Mouse (Mus musculus): ENCODE measurements around the gene Mcfd2.

Mcfd2 gene

GRCm38 (mm10) chr17:87288131-87288530 is 22.4 kb upstream of the Mcfd2 start:
- DNase-seq (ENCODE audit: low spot score in 2 of 2): no peak

- no peak for DNase-seq (ENCODE audit: low spot score in 2 of 2)
These were observed 21.6 kb upstream of the Mcfd2 start for GRCm38 (mm10) chr17:87287197-87287777.

- no peak for DNase-seq (ENCODE audit: low spot score in 2 of 2)
These were observed 20.9 kb upstream of the Mcfd2 start for GRCm38 (mm10) chr17:87286481-87287143.

GRCm38 (mm10) chr17:87285731-87286465 is 20.2 kb upstream of the Mcfd2 start:
- DNase-seq (ENCODE audit: low spot score in 2 of 2): no peak

- DNase-seq (ENCODE audit: low spot score in 2 of 2): no peak
These were observed 18.8 kb upstream of the Mcfd2 start for GRCm38 (mm10) chr17:87284482-87285040.

- peak; percentile 48 to 59 for DNase-seq (ENCODE audit: low spot score in 2 of 2)
These were observed 18.2 kb upstream of the Mcfd2 start for GRCm38 (mm10) chr17:87283755-87284481.

GRCm38 (mm10) chr17:87283055-87283754 is 17.5 kb upstream of the Mcfd2 start:
- peak; percentile 39 to 62 for DNase-seq (ENCODE audit: low spot score in 2 of 2)

- peak; percentile 99 for DNase-seq (ENCODE audit: low spot score in 2 of 2)
These were observed 16.9 kb upstream of the Mcfd2 start, which contains the start of gene Ttc7 for GRCm38 (mm10) chr17:87282706-87283053. Gene Ttc7, plus strand, starts transcription at chr17:87282886.

GRCm38 (mm10) chr17:87282007-87282705 is 16.4 kb upstream of the Mcfd2 start:
- peak; percentile 86 to 87 for DNase-seq (ENCODE audit: low spot score in 2 of 2)

GRCm38 (mm10) chr17:87275363-87276341 is 9.9 kb upstream of the Mcfd2 start:
- DNase-seq (ENCODE audit: low spot score in 2 of 2): no peak

- no peak for DNase-seq (ENCODE audit: low spot score in 2 of 2)
These were observed 3.7 kb upstream of the Mcfd2 start for GRCm38 (mm10) chr17:87269454-87269853.

- DNase-seq (ENCODE audit: low spot score in 2 of 2): no peak
These were observed 576 bp downstream of the Mcfd2 start for GRCm38 (mm10) chr17:87264927-87265791.

GRCm38 (mm10) chr17:87264054-87264830 is 1.5 kb downstream of the Mcfd2 start:
- no peak for DNase-seq (ENCODE audit: low spot score in 2 of 2)

GRCm38 (mm10) chr17:87263401-87263800 is 2.3 kb downstream of the Mcfd2 start:
- no peak for DNase-seq (ENCODE audit: low spot score in 2 of 2)

- DNase-seq (ENCODE audit: low spot score in 2 of 2): no peak
These were observed 10.1 kb downstream of the Mcfd2 start for GRCm38 (mm10) chr17:87255672-87256071.

GRCm38 (mm10) chr17:87254384-87254783 is 11.4 kb downstream of the Mcfd2 start:
- no peak for DNase-seq (ENCODE audit: low spot score in 2 of 2)

GRCm38 (mm10) chr17:87246103-87246502 is 19.6 kb downstream of the Mcfd2 start:
- no peak for DNase-seq (ENCODE audit: low spot score in 2 of 2)

- DNase-seq (ENCODE audit: low spot score in 2 of 2): no peak
These were observed 27.9 kb downstream of the Mcfd2 start for GRCm38 (mm10) chr17:87237826-87238225.

Measured in spleen, postnatal 14 days (tissue).